Mouse (Mus musculus): ENCODE data around the gene Nt5c3b.

The Nt5c3b gene

GRCm38 (mm10) chr11:100428612-100429199, 12.9 kb downstream of the Nt5c3b start:
- no peak for DNase-seq (ENCODE audit: low read depth, low spot score)

GRCm38 (mm10) chr11:100426820-100427219, 14.8 kb downstream of the Nt5c3b start:
- no peak for DNase-seq (ENCODE audit: low read depth, low spot score)

GRCm38 (mm10) chr11:100425851-100426250, 15.8 kb downstream of the Nt5c3b start:
- DNase-seq (ENCODE audit: low read depth, low spot score) = peak; percentile 63

- no peak for DNase-seq (ENCODE audit: low read depth, low spot score)
These were observed 17.8 kb downstream of the Nt5c3b start for GRCm38 (mm10) chr11:100423836-100424235.

- DNase-seq (ENCODE audit: low read depth, low spot score) = no peak
These were observed 20.1 kb downstream of the Nt5c3b start for GRCm38 (mm10) chr11:100421537-100421936.

GRCm38 (mm10) chr11:100414914-100415822, 26.4 kb downstream of the Nt5c3b start, which contains the start of gene Fkbp10:
TSS of gene Fkbp10 (plus strand) at chr11:100415697.
- peak; percentile 69 for DNase-seq (ENCODE audit: low read depth, low spot score)

- DNase-seq (ENCODE audit: low read depth, low spot score) = peak; percentile 92
These were observed 27.3 kb downstream of the Nt5c3b start, which contains the start of gene P3h4 for GRCm38 (mm10) chr11:100414021-100414913. TSS of gene P3h4 (minus strand) at chr11:100414836.

- DNase-seq (ENCODE audit: low read depth, low spot score) = no peak
These were observed 28.1 kb downstream of the Nt5c3b start for GRCm38 (mm10) chr11:100413541-100413940.

GRCm38 (mm10) chr11:100411736-100412135, 29.9 kb downstream of the Nt5c3b start:
- no peak for DNase-seq (ENCODE audit: low read depth, low spot score)

GRCm38 (mm10) chr11:100409686-100410085, 31.9 kb downstream of the Nt5c3b start:
- no peak for DNase-seq (ENCODE audit: low read depth, low spot score)

- DNase-seq (ENCODE audit: low read depth, low spot score) = no peak
These were observed 32.7 kb downstream of the Nt5c3b start for GRCm38 (mm10) chr11:100408835-100409462.

GRCm38 (mm10) chr11:100408076-100408834, 33.4 kb downstream of the Nt5c3b start:
- peak; percentile 62 for DNase-seq (ENCODE audit: low read depth, low spot score)

GRCm38 (mm10) chr11:100406995-100407705, 34.5 kb downstream of the Nt5c3b start:
- no peak for DNase-seq (ENCODE audit: low read depth, low spot score)

- no peak for DNase-seq (ENCODE audit: low read depth, low spot score)
These were observed 35.3 kb downstream of the Nt5c3b start for GRCm38 (mm10) chr11:100406273-100406672.

- DNase-seq (ENCODE audit: low read depth, low spot score) = no peak
These were observed 37.0 kb downstream of the Nt5c3b start for GRCm38 (mm10) chr11:100404456-100405074.

- DNase-seq (ENCODE audit: low read depth, low spot score) = no peak
These were observed 38.0 kb downstream of the Nt5c3b start for GRCm38 (mm10) chr11:100403445-100404134.

- DNase-seq (ENCODE audit: low read depth, low spot score) = no peak
These were observed 38.9 kb downstream of the Nt5c3b start for GRCm38 (mm10) chr11:100402682-100403081.

GRCm38 (mm10) chr11:100402240-100402639, 39.4 kb downstream of the Nt5c3b start:
- no peak for DNase-seq (ENCODE audit: low read depth, low spot score)

GRCm38 (mm10) chr11:100400842-100401241, 40.8 kb downstream of the Nt5c3b start:
- DNase-seq (ENCODE audit: low read depth, low spot score) = no peak

All from forelimb bud, embryonic 11.5 days (tissue).